Mouse (Mus musculus): ENCODE results near the gene Sap18b. TPM values are rescaled to one million over a fixed set of nuclear protein-coding genes. Genes with fewer than 3 reads are reported as not detected.
A peak's percentile ranks its signal among the peaks of the same experiment; 100 is the strongest.
"Not testable (repeated sequence)": the region's sequence is repeated elsewhere in the genome, so short reads cannot be mapped to it uniquely, and the experiment has no call there.

Sap18b gene
- polyA plus RNA-seq (2015; fragmentation: Nextera tagmentation; extraction: Ambion mirVana), result 256 and 276 TPM in 2 replicates

- WGBS, result 64% methylated on average over 25 of the region's 25 CpGs
- H3K4me3 ChIP-seq (replicated peaks); H3K27ac ChIP-seq (replicated peaks); H3K4me1 ChIP-seq; H3K9ac ChIP-seq (replicated peaks); H3K36me3 ChIP-seq; H3K4me2 ChIP-seq; H3K9me3 ChIP-seq (replicated peaks); H3K27me3 ChIP-seq (replicated peaks); ATAC-seq (ENCODE audit: low FRiP score): not testable (repeated sequence)
Observed at GRCm38 (mm10) chr8:95825162-95825561, at the start of gene Sap18b. Gene Sap18b (plus strand): TSS chr8:95825346.

GRCm38 (mm10) chr8:95781085-95781484 lies 44.1 kb upstream of the Sap18b start:
- Histone ChIP-seq H3K4me1 (no peaks in the 10 kb centered on the region), H3K9ac (replicated peaks) (no peak overlapping the region), H3K4me2 (no peak overlapping the region), H3K9me3 (replicated peaks) (no peaks in the 10 kb centered on the region), H3K27ac (replicated peaks) (no peak overlapping the region), H3K4me3 (replicated peaks) (no peak overlapping the region), H3K36me3 (peaks cover 39% of the 10 kb centered on the region), H3K27me3 (replicated peaks) (no peaks in the 10 kb centered on the region)
- ATAC-seq (ENCODE audit: low FRiP score), result no peak
- 97% methylated on average over 3 of the region's 3 CpGs for WGBS

- Histone ChIP-seq H3K4me2 (no peak overlapping the region), H3K4me3 (replicated peaks) (no peak overlapping the region), H3K27me3 (replicated peaks) (no peaks in the 10 kb centered on the region), H3K9ac (replicated peaks) (no peak overlapping the region), H3K27ac (replicated peaks) (no peak overlapping the region), H3K9me3 (replicated peaks) (no peaks in the 10 kb centered on the region), H3K4me1 (no peaks in the 10 kb centered on the region), H3K36me3 (peaks cover 46% of the 10 kb centered on the region)
- 97% methylated on average over 2 of the region's 2 CpGs for WGBS
- ATAC-seq (ENCODE audit: low FRiP score), result no peak
Observed at GRCm38 (mm10) chr8:95781775-95782174, 43.4 kb upstream of the Sap18b start.

DNA sequence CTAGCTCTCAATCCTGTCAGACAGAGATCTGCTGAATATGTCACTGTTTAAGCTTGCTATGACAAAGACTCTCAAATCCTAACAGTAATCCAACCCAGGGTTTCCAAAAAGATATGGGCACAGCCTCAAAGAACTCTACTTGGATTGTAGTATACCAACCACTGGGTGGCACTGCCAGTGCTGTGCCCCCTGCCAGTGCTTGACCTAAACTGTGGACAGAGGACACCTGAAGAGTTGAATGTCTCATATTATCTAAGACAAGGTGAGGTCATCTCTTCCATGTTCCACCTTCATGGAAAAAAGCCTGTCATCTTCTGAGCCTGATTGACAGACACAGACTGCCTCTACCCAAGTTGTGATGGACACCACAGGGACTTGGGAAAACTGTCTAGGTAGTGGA lies 42.5 kb upstream of the Sap18b start:
- H3K36me3 ChIP-seq, result peaks cover 54% of the 10 kb centered on the region
- H3K27me3 ChIP-seq (replicated peaks), result no peaks in the 10 kb centered on the region
- H3K27ac ChIP-seq (replicated peaks), result no peak overlapping the region
- H3K9ac ChIP-seq (replicated peaks), result no peak overlapping the region
- no peaks in the 10 kb centered on the region for H3K4me1 ChIP-seq
- no peak for ATAC-seq (ENCODE audit: low FRiP score)
- no peak overlapping the region for H3K4me3 ChIP-seq (replicated peaks)
- H3K9me3 ChIP-seq (replicated peaks), result no peaks in the 10 kb centered on the region
- no peak overlapping the region for H3K4me2 ChIP-seq

DNA sequence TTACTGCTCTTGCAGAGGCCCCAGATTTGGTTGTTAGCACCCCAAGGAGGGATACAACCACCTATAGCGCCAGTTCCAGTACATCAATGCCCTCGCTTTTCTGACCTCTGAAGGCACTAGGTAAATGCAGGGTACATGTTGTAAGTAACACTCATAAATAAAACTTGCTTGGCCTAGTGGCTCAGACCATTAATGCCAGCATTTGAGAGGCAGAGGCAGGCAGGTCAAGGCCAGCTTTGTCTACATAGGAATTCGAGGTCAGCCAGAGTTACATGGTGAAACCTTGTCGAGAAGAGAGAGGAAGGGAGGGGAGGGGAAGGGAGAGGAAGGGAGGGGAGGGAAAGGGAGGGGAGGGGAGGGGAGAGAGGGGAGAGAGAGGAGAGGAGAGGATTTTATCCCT lies 39.6 kb upstream of the Sap18b start:
- Histone ChIP-seq H3K9ac (replicated peaks) (no peak overlapping the region), H3K4me2 (no peak overlapping the region), H3K36me3 (peaks cover 47% of the 10 kb centered on the region), H3K27ac (replicated peaks) (no peak overlapping the region), H3K27me3 (replicated peaks) (no peaks in the 10 kb centered on the region), H3K9me3 (replicated peaks) (no peaks in the 10 kb centered on the region), H3K4me3 (replicated peaks) (no peak overlapping the region), H3K4me1 (no peaks in the 10 kb centered on the region)
- 98% methylated on average over 3 of the region's 4 CpGs for WGBS
- ATAC-seq (ENCODE audit: low FRiP score), result no peak

DNA sequence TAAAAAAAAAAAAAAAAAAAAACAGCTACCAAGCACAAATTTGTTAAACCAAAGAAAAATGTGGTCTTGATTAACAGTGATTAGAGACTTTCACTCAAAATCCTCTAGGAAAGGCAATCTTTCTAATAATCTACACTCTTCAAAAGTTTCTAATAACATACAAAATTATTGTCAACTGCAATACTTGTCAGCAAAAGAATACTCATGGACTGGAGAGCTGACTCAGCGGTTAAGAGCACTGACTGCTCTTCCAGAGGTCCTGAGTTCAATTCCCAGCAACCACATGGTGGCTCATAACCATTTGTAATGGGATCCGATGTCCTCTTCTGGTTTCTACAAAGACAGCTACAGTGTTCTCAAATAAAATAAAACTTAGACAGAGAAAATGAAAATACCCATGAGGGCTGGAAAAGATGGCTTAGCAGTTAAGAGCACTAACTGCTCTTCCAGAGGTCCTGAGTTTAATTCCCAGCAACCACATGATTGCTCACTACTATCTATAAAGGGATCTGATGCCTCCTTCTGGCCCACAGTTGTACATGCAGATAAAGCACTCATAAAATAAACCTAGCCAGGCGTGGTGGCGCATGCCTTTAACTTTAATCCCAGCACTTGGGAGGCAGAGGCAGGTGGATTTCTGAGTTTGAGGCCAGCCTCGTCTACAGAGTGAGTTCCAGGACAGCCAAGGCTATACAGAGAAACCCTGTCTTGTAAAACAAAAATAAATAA lies 29.6 kb upstream of the Sap18b start:
- not testable (repeated sequence) for H3K9ac ChIP-seq (replicated peaks); H3K9me3 ChIP-seq (replicated peaks); H3K4me3 ChIP-seq (replicated peaks); H3K27ac ChIP-seq (replicated peaks); H3K36me3 ChIP-seq; ATAC-seq (ENCODE audit: low FRiP score); H3K27me3 ChIP-seq (replicated peaks); H3K4me2 ChIP-seq; H3K4me1 ChIP-seq
- WGBS, result 95% methylated on average over 5 of the region's 5 CpGs

DNA sequence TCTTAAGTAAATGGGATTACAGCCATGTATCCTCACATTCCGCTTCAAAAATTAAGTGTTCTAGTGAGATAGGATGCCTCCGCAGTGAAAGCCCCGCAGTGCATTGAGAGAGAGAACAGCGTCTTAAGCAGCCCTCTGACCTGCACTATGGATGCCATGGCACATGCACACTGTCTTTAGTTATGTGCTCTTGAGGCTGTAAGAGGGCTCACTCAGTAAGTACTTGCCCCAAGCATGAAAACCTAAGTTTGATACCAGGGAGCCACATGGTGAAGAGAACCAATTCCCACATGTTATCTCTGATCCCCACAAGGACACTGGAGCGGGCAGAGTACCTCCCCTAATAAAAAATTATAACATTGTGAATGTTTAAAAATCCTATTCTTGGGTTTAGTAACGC lies 26.0 kb upstream of the Sap18b start:
- whole genome bisulfite sequencing, result 96% methylated on average over 6 of the region's 6 CpGs

DNA sequence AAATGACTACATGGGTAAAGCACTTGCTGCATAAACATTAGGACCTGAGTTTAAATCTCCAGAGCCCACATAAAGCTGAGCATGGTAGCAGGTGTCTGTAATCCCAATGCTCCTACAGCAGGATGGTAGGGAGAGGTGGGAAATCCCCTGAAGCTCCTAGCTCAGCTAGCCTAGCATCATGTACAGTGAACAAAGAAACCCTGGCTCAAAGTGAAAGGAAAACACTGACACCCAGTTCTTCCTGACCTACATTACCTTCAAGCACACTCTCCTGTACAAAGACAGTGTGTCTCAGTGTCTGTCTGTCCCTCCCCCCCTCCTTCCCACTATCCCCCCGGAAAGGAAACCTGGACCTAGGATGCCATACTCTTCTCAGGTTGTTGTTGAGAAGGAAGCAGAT lies 25.3 kb upstream of the Sap18b start:
- no peak overlapping the region for H3K4me3 ChIP-seq (replicated peaks)
- peaks cover 33% of the 10 kb centered on the region for H3K4me1 ChIP-seq
- H3K9me3 ChIP-seq (replicated peaks), result no peaks in the 10 kb centered on the region
- peaks cover 2% of the 10 kb centered on the region; the same call in 1 of the 2 replicates for H3K36me3 ChIP-seq
- ATAC-seq (ENCODE audit: low FRiP score), result no peak
- no peaks in the 10 kb centered on the region for H3K27me3 ChIP-seq (replicated peaks)
- H3K4me2 ChIP-seq, result no peak overlapping the region
- no peak overlapping the region for H3K27ac ChIP-seq (replicated peaks)
- H3K9ac ChIP-seq (replicated peaks), result no peak overlapping the region
- WGBS, result 87% methylated on average over 1 of the region's 1 CpGs

More for the DNA sequence above, 26.0 kb upstream of the Sap18b start:
- H3K4me1 ChIP-seq, result peaks cover 29% of the 10 kb centered on the region
- H3K36me3 ChIP-seq, result peaks cover 2% of the 10 kb centered on the region; the same call in 1 of the 2 replicates
- H3K27me3 ChIP-seq (replicated peaks), result no peaks in the 10 kb centered on the region
- H3K4me2 ChIP-seq, result no peak overlapping the region
- no peak for ATAC-seq (ENCODE audit: low FRiP score)
- H3K4me3 ChIP-seq (replicated peaks), result no peak overlapping the region
- no peak overlapping the region for H3K9ac ChIP-seq (replicated peaks)
- no peaks in the 10 kb centered on the region for H3K9me3 ChIP-seq (replicated peaks)
- H3K27ac ChIP-seq (replicated peaks), result no peak overlapping the region

- Histone ChIP-seq H3K9me3 (replicated peaks) (no peaks in the 10 kb centered on the region), H3K27me3 (replicated peaks) (no peaks in the 10 kb centered on the region), H3K4me3 (replicated peaks) (no peak overlapping the region), H3K4me1 (peaks cover 38% of the 10 kb centered on the region), H3K4me2 (no peak overlapping the region), H3K36me3 (peaks cover 2% of the 10 kb centered on the region; the same call in 1 of the 2 replicates), H3K27ac (replicated peaks) (no peak overlapping the region), H3K9ac (replicated peaks) (no peak overlapping the region)
- no peak for ATAC-seq (ENCODE audit: low FRiP score)
- WGBS, result 93% methylated on average over 3 of the region's 3 CpGs
Observed at GRCm38 (mm10) chr8:95800353-95800752, 24.8 kb upstream of the Sap18b start.

GRCm38 (mm10) chr8:95801476-95802064 lies 23.6 kb upstream of the Sap18b start:
- peaks cover 48% of the 10 kb centered on the region for H3K4me1 ChIP-seq
- H3K27ac ChIP-seq (replicated peaks), result no peak overlapping the region
- peaks cover 2% of the 10 kb centered on the region; the same call in 1 of the 2 replicates for H3K36me3 ChIP-seq
- no peaks in the 10 kb centered on the region for H3K27me3 ChIP-seq (replicated peaks)
- H3K4me2 ChIP-seq, result no peak overlapping the region
- no peaks in the 10 kb centered on the region for H3K9me3 ChIP-seq (replicated peaks)
- 90% methylated on average over 1 of the region's 1 CpGs for WGBS
- H3K4me3 ChIP-seq (replicated peaks), result no peak overlapping the region
- H3K9ac ChIP-seq (replicated peaks), result no peak overlapping the region
- no peak for ATAC-seq (ENCODE audit: low FRiP score)

GRCm38 (mm10) chr8:95802231-95802630 lies 22.9 kb upstream of the Sap18b start:
- Histone ChIP-seq H3K4me3 (replicated peaks) (no peak overlapping the region), H3K4me1 (peaks cover 48% of the 10 kb centered on the region), H3K9ac (replicated peaks) (no peak overlapping the region), H3K27ac (replicated peaks) (no peak overlapping the region), H3K36me3 (peaks cover 2% of the 10 kb centered on the region; the same call in 1 of the 2 replicates), H3K27me3 (replicated peaks) (no peaks in the 10 kb centered on the region), H3K4me2 (no peak overlapping the region), H3K9me3 (replicated peaks) (no peaks in the 10 kb centered on the region)
- WGBS, result 94% methylated on average over 8 of the region's 8 CpGs
- ATAC-seq (ENCODE audit: low FRiP score), result no peak

DNA sequence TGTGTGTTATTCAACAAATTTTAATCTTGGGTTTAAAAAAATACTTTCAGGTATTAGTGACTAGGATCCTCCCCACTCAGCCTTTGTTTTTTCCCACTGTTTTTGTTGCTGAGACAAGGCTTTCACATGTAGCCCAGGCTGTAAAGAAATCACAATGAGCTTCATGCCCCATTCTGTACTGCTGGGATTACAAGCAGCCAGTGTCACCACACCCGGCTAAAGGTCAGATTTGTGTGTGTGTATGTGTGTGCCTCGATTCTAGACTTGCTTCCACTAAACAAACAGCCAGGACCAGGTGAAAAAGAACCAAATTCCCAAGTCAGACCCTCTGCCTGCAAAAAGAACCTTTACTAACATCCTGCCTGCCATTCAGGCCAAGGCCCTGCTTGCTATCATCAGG lies 19.7 kb upstream of the Sap18b start:
- Histone ChIP-seq H3K27me3 (replicated peaks) (no peaks in the 10 kb centered on the region), H3K4me3 (replicated peaks) (peak overlapping the region; percentile 99), H3K36me3 (peaks cover 2% of the 10 kb centered on the region; the same call in 1 of the 2 replicates), H3K9me3 (replicated peaks) (no peaks in the 10 kb centered on the region), H3K4me1 (peaks cover 41% of the 10 kb centered on the region), H3K4me2 (peak overlapping the region; percentile 92), H3K27ac (replicated peaks) (no peak overlapping the region), H3K9ac (replicated peaks) (peak overlapping the region; percentile 94)
- WGBS, result 62% methylated on average over 2 of the region's 2 CpGs
- ATAC-seq (ENCODE audit: low FRiP score), result no peak
